Mouse (Mus musculus): ENCODE measurements at regions not wholly inside any gene's neighbourhood (a gene's known extent, or its start where the extent isn't known, plus 50 kb on each side); places are given as distances from the start of the nearest gene placed in this dataset.

GRCm38 (mm10) chr6:102977122-102977521, 404.2 kb upstream of the Cntn3 start:
- Histone ChIP-seq H3K4me3 (ENCODE audit: low read depth, low read length) (no peak overlapping the region), H3K36me3 (ENCODE audit: control insufficient read depth, insufficient read depth, low read length) (no peaks in the 10 kb centered on the region), H3K4me1 (ENCODE audit: control insufficient read depth, insufficient read depth, insufficient read length, low read length) (no peaks in the 10 kb centered on the region), H3K27ac (ENCODE audit: insufficient read depth, low read depth, low read length) (no peak overlapping the region), H3K27me3 (ENCODE audit: control insufficient read depth, insufficient read depth, low read length) (no peaks in the 10 kb centered on the region)
- WGBS = 84% methylated on average over 3 of the region's 3 CpGs
- TF ChIP-seq CTCF (IDR thresholded peaks at IDR 0.05; ENCODE audit: extremely low read depth, insufficient read length, insufficient replicate concordance, low read depth, low read length) = no peak

GRCm38 (mm10) chr6:103023326-103023725, 450.4 kb upstream of the Cntn3 start:
- Histone ChIP-seq H3K4me3 (ENCODE audit: low read depth, low read length) (no peak overlapping the region), H3K27me3 (ENCODE audit: control insufficient read depth, insufficient read depth, low read length) (no peaks in the 10 kb centered on the region), H3K27ac (ENCODE audit: insufficient read depth, low read depth, low read length) (no peak overlapping the region), H3K4me1 (ENCODE audit: control insufficient read depth, insufficient read depth, insufficient read length, low read length) (no peaks in the 10 kb centered on the region), H3K36me3 (ENCODE audit: control insufficient read depth, insufficient read depth, low read length) (no peaks in the 10 kb centered on the region)
- 55% methylated on average over 2 of the region's 2 CpGs for WGBS
- TF ChIP-seq CTCF (IDR thresholded peaks at IDR 0.05; ENCODE audit: extremely low read depth, insufficient read length, insufficient replicate concordance, low read depth, low read length) (no peak), POLR2A (IDR thresholded peaks at IDR 0.05; ENCODE audit: low read depth, low read length) (no peak)

GRCm38 (mm10) chr6:103024006-103024405, 451.1 kb upstream of the Cntn3 start:
- WGBS = 62% methylated on average over 2 of the region's 2 CpGs
- TF ChIP-seq CTCF (IDR thresholded peaks at IDR 0.05; ENCODE audit: extremely low read depth, insufficient read length, insufficient replicate concordance, low read depth, low read length) (no peak), POLR2A (IDR thresholded peaks at IDR 0.05; ENCODE audit: low read depth, low read length) (no peak)

GRCm38 (mm10) chr6:103028150-103028549, 455.2 kb upstream of the Cntn3 start:
- H3K27ac ChIP-seq (ENCODE audit: insufficient read depth, low read depth, low read length) = no peak overlapping the region
- no peaks in the 10 kb centered on the region for H3K36me3 ChIP-seq (ENCODE audit: control insufficient read depth, insufficient read depth, low read length)
- TF ChIP-seq CTCF (IDR thresholded peaks at IDR 0.05; ENCODE audit: extremely low read depth, insufficient read length, insufficient replicate concordance, low read depth, low read length) (no peak), POLR2A (IDR thresholded peaks at IDR 0.05; ENCODE audit: low read depth, low read length) (no peak)
- WGBS = 63% methylated on average over 1 of the region's 1 CpGs
- H3K4me1 ChIP-seq (ENCODE audit: control insufficient read depth, insufficient read depth, insufficient read length, low read length) = no peaks in the 10 kb centered on the region
- H3K4me3 ChIP-seq (ENCODE audit: low read depth, low read length) = no peak overlapping the region
- no peaks in the 10 kb centered on the region for H3K27me3 ChIP-seq (ENCODE audit: control insufficient read depth, insufficient read depth, low read length)

More at GRCm38 (mm10) chr6:103024006-103024405, 451.1 kb upstream of the Cntn3 start:
- Histone ChIP-seq H3K27me3 (ENCODE audit: control insufficient read depth, insufficient read depth, low read length) (no peaks in the 10 kb centered on the region), H3K27ac (ENCODE audit: insufficient read depth, low read depth, low read length) (no peak overlapping the region), H3K4me1 (ENCODE audit: control insufficient read depth, insufficient read depth, insufficient read length, low read length) (no peaks in the 10 kb centered on the region), H3K36me3 (ENCODE audit: control insufficient read depth, insufficient read depth, low read length) (no peaks in the 10 kb centered on the region), H3K4me3 (ENCODE audit: low read depth, low read length) (no peak overlapping the region)

GRCm38 (mm10) chr6:103033418-103033817, 460.5 kb upstream of the Cntn3 start:
- Histone ChIP-seq H3K4me1 (ENCODE audit: control insufficient read depth, insufficient read depth, insufficient read length, low read length) (no peaks in the 10 kb centered on the region), H3K27me3 (ENCODE audit: control insufficient read depth, insufficient read depth, low read length) (no peaks in the 10 kb centered on the region), H3K27ac (ENCODE audit: insufficient read depth, low read depth, low read length) (no peak overlapping the region), H3K4me3 (ENCODE audit: low read depth, low read length) (no peak overlapping the region), H3K36me3 (ENCODE audit: control insufficient read depth, insufficient read depth, low read length) (no peaks in the 10 kb centered on the region)
- TF ChIP-seq POLR2A (IDR thresholded peaks at IDR 0.05; ENCODE audit: low read depth, low read length) = no peak
- TF ChIP-seq CTCF (IDR thresholded peaks at IDR 0.05; ENCODE audit: extremely low read depth, insufficient read length, insufficient replicate concordance, low read depth, low read length) = no peak
- 44% methylated on average over 4 of the region's 4 CpGs for WGBS

GRCm38 (mm10) chr6:103033919-103034318, 461.0 kb upstream of the Cntn3 start:
- WGBS = 44% methylated on average over 7 of the region's 7 CpGs
- Histone ChIP-seq H3K27me3 (ENCODE audit: control insufficient read depth, insufficient read depth, low read length) (no peaks in the 10 kb centered on the region), H3K27ac (ENCODE audit: insufficient read depth, low read depth, low read length) (no peak overlapping the region), H3K36me3 (ENCODE audit: control insufficient read depth, insufficient read depth, low read length) (no peaks in the 10 kb centered on the region), H3K4me3 (ENCODE audit: low read depth, low read length) (no peak overlapping the region), H3K4me1 (ENCODE audit: control insufficient read depth, insufficient read depth, insufficient read length, low read length) (no peaks in the 10 kb centered on the region)
- no peak for TF ChIP-seq POLR2A (IDR thresholded peaks at IDR 0.05; ENCODE audit: low read depth, low read length)
- no peak for TF ChIP-seq CTCF (IDR thresholded peaks at IDR 0.05; ENCODE audit: extremely low read depth, insufficient read length, insufficient replicate concordance, low read depth, low read length)

- 83% methylated on average over 5 of the region's 5 CpGs for WGBS
These were observed 449.8 kb upstream of the Chl1 start for GRCm38 (mm10) chr6:103060591-103060990.

GRCm38 (mm10) chr6:103106189-103106588, 404.2 kb upstream of the Chl1 start:
- TF ChIP-seq CTCF (IDR thresholded peaks at IDR 0.05; ENCODE audit: extremely low read depth, insufficient read length, insufficient replicate concordance, low read depth, low read length) = no peak
- TF ChIP-seq POLR2A (IDR thresholded peaks at IDR 0.05; ENCODE audit: low read depth, low read length) = no peak
- 42% methylated on average over 1 of the region's 1 CpGs for WGBS
- Histone ChIP-seq H3K4me3 (ENCODE audit: low read depth, low read length) (no peak overlapping the region), H3K27ac (ENCODE audit: insufficient read depth, low read depth, low read length) (no peak overlapping the region), H3K27me3 (ENCODE audit: control insufficient read depth, insufficient read depth, low read length) (no peaks in the 10 kb centered on the region), H3K4me1 (ENCODE audit: control insufficient read depth, insufficient read depth, insufficient read length, low read length) (no peaks in the 10 kb centered on the region), H3K36me3 (ENCODE audit: control insufficient read depth, insufficient read depth, low read length) (no peaks in the 10 kb centered on the region)

More at GRCm38 (mm10) chr6:103060591-103060990, 449.8 kb upstream of the Chl1 start:
- Histone ChIP-seq H3K4me3 (ENCODE audit: low read depth, low read length) (no peak overlapping the region), H3K36me3 (ENCODE audit: control insufficient read depth, insufficient read depth, low read length) (no peaks in the 10 kb centered on the region), H3K4me1 (ENCODE audit: control insufficient read depth, insufficient read depth, insufficient read length, low read length) (no peaks in the 10 kb centered on the region), H3K27me3 (ENCODE audit: control insufficient read depth, insufficient read depth, low read length) (no peaks in the 10 kb centered on the region), H3K27ac (ENCODE audit: insufficient read depth, low read depth, low read length) (no peak overlapping the region)
- TF ChIP-seq POLR2A (IDR thresholded peaks at IDR 0.05; ENCODE audit: low read depth, low read length) (no peak), CTCF (IDR thresholded peaks at IDR 0.05; ENCODE audit: extremely low read depth, insufficient read length, insufficient replicate concordance, low read depth, low read length) (no peak)
